12 mouse cellular contexts compared by ENCODE assay signal in genomic region chr4:105365076-105365475, GRCm38 (mm10).
A peak's percentile ranks its signal among the peaks of the same experiment; 100 is the strongest.
DNase-seq lines count a peak whose midpoint lies in the region; ATAC-seq and TF ChIP-seq lines count a peak whose summit lies in the region.
"Had no signal": no experiment of that assay in that cellular context is flagged by ENCODE, and none has a peak within 500 bp of the region (broad histone marks: within the 10 kb centered on the region; RNA-seq: fewer than 3 reads in every experiment).

No protein-coding gene starts in this region.

- no peak for TF ChIP-seq CTCF in gastrocnemius, adult 2 months (IDR thresholded peaks at IDR 0.05)
- no peak for TF ChIP-seq CTCF in Patski (IDR thresholded peaks at IDR 0.05)
- TF ChIP-seq CTCF in kidney, adult 2 months (conservative IDR thresholded peaks at IDR 0.05; ENCODE audit: insufficient read depth, insufficient read length, low read depth, low read length): no peak

- 37% methylated on average over 5 of the region's 5 CpGs for WGBS in kidney, adult 2 months
- 33% methylated on average over 5 of the region's 5 CpGs for WGBS in lung, embryonic 15.5 days
- WGBS in hindbrain, embryonic 13.5 days: 72% methylated on average over 5 of the region's 5 CpGs

- POLR2A ChIA-PET in Patski (lab: Charles Lee): interaction anchor here (0.6 kb wide), 1 partner anchor 74 kb away, joined by 5 read pairs; no protein-coding TSS in a partner anchor

- CTCF ChIA-PET in Patski (lab: Charles Lee): no interaction called here

- ATAC-seq in Patski: no peak
- ATAC-seq in lung, embryonic 15.5 days (ENCODE audit: borderline replicate concordance, extremely low read depth, low FRiP score, low TSS enrichment): peak; percentile 86; the same call in 1 of the 2 replicates
- ATAC-seq in hindbrain, embryonic 13.5 days (ENCODE audit: low FRiP score): no peak

- in situ Hi-C loops in Patski (cut with MboI; ENCODE audit: low pct_unique_long_range_greater_than_20kb): no loop called here

- intact Hi-C loops in gastrocnemius, adult 2 months (cut with DNase I): loop anchor here (10.0 kb wide), 1 partner anchor 130 kb away; no protein-coding TSS in a partner anchor

- no peak overlapping the region for H3K9ac ChIP-seq in lung, embryonic 15.5 days
- H3K9ac ChIP-seq in hindbrain, embryonic 13.5 days: no peak overlapping the region
- H3K9ac ChIP-seq: limb, embryonic 13.5 days had no signal

- peaks cover 13% of the 10 kb centered on the region; the same call in 1 of the 2 replicates for H3K4me1 ChIP-seq in kidney, adult 2 months (ENCODE audit: control insufficient read depth, insufficient read depth, low read length)
- H3K4me1 ChIP-seq in lung, embryonic 15.5 days: 0 out of 2 replicates have a peak, but pooled peaks cover 9% of the 10 kb centered on the region
- H3K4me1 ChIP-seq in hindbrain, embryonic 13.5 days (replicated peaks): no peaks in the 10 kb centered on the region
- H3K4me1 ChIP-seq: hindbrain, embryonic 10.5 days; limb, embryonic 13.5 days had no signal

- peak; percentile 63 for DNase-seq in gastrocnemius, adult 2 months
- DNase-seq in gastrocnemius, adult 18-20 months (ENCODE audit: low spot score): no peak
- DNase-seq in Patski (ENCODE audit: low read depth, low spot score): peak; percentile 56
- peak; percentile 96 for DNase-seq in kidney, adult 2 months
- DNase-seq in right cerebral cortex, postnatal 36 days (ENCODE audit: low spot score in 2 of 2): no peak
- DNase-seq in urinary bladder, adult 18-20 months (ENCODE audit: low spot score in 2 of 2): no peak

- H3K27me3 ChIP-seq in Patski: no peaks in the 10 kb centered on the region
- no peaks in the 10 kb centered on the region for H3K27me3 ChIP-seq in kidney, adult 2 months (replicated peaks; ENCODE audit: control insufficient read depth, insufficient read depth, low read length)
- no peaks in the 10 kb centered on the region for H3K27me3 ChIP-seq in lung, embryonic 15.5 days
- H3K27me3 ChIP-seq in hindbrain, embryonic 13.5 days: no peaks in the 10 kb centered on the region
- H3K27me3 ChIP-seq: limb, embryonic 13.5 days had no signal

- TF ChIP-seq POLR2A in kidney, adult 2 months (IDR thresholded peaks at IDR 0.05; ENCODE audit: low read depth, low read length): no peak

- H3K4me3 ChIP-seq in gastrocnemius, adult 2 months: no peak overlapping the region
- H3K4me3 ChIP-seq in kidney, adult 2 months (ENCODE audit: insufficient read depth, low read depth, low read length): no peak overlapping the region
- H3K4me3 ChIP-seq in lung, embryonic 15.5 days: no peak overlapping the region
- H3K4me3 ChIP-seq in hindbrain, embryonic 13.5 days: no peak overlapping the region
- H3K4me3 ChIP-seq: hindbrain, embryonic 10.5 days; limb, embryonic 13.5 days; myocyte had no signal

- H3K9me3 ChIP-seq in lung, embryonic 15.5 days: no peaks in the 10 kb centered on the region
- H3K9me3 ChIP-seq in hindbrain, embryonic 13.5 days: no peaks in the 10 kb centered on the region
- H3K9me3 ChIP-seq: hindbrain, embryonic 10.5 days; limb, embryonic 13.5 days had no signal

- no peak overlapping the region for H3K4me2 ChIP-seq in lung, embryonic 15.5 days
- H3K4me2 ChIP-seq in hindbrain, embryonic 13.5 days: no peak overlapping the region
- H3K4me2 ChIP-seq: limb, embryonic 13.5 days had no signal

- no peaks in the 10 kb centered on the region for H3K36me3 ChIP-seq in kidney, adult 2 months (ENCODE audit: control insufficient read depth, insufficient read depth, low read length)
- H3K36me3 ChIP-seq in lung, embryonic 15.5 days: no peaks in the 10 kb centered on the region
- no peaks in the 10 kb centered on the region for H3K36me3 ChIP-seq in hindbrain, embryonic 13.5 days
- H3K36me3 ChIP-seq: G1E; hindbrain, embryonic 10.5 days; limb, embryonic 13.5 days had no signal

- H3K27ac ChIP-seq in gastrocnemius, adult 2 months: peak overlapping the region; percentile 83
- H3K27ac ChIP-seq in kidney, adult 2 months (ENCODE audit: insufficient read depth, low read depth, low read length): peak overlapping the region; percentile 58
- H3K27ac ChIP-seq in lung, embryonic 15.5 days: peak overlapping the region; percentile 37; the same call in 1 of the 2 replicates
- no peak overlapping the region for H3K27ac ChIP-seq in hindbrain, embryonic 13.5 days
- H3K27ac ChIP-seq: hindbrain, embryonic 10.5 days; limb, embryonic 13.5 days had no signal

Comparison
In these comparisons a context has a peak if more than half of its experiments do, and no peak if none do; other contexts are left out.
1. DNase-seq: peak in gastrocnemius, adult 2 months (single experiment), Patski (single experiment) and kidney, adult 2 months (single experiment); none in gastrocnemius, adult 18-20 months (single experiment), right cerebral cortex, postnatal 36 days (0 of 2) and urinary bladder, adult 18-20 months (0 of 2).